Mouse (Mus musculus): ENCODE data around the gene Zfp770.

DNA sequence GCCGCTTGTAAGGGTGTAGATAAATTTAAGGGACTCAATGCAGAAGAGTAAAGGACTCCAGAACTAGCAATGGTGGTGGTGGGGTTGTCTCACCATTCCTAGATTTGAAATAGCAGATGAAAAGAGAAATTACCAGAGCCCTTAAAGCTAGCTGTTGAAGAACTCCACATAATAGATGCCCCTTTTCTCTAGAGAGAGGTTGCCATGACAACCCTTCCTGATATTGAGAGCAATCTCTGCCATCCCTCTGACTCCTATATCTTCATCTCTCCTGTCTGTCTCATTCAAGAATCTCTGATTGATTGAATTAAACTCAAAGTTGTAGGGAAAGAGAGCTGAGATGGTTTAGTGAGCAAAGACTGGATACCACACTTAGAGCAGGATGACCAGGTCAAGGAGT is 35.3 kb upstream of the Zfp770 start:
- no peak for TF ChIP-seq POLR2A (IDR thresholded peaks at IDR 0.05; ENCODE audit: control insufficient read depth, low read depth, low read length)
- TF ChIP-seq CTCF (IDR thresholded peaks at IDR 0.05; ENCODE audit: control insufficient read depth, insufficient read depth, insufficient replicate concordance, low read depth, low read length) = no peak
